Mouse (Mus musculus): ENCODE measurements around the gene Jph3. TPM values are rescaled to one million over a fixed set of nuclear protein-coding genes. Genes with fewer than 3 reads are reported as not detected.

Jph3 gene
- total and polyA plus RNA-seq, 2 experiments from 2014 or later, result 70.2 to 110 TPM

DNA sequence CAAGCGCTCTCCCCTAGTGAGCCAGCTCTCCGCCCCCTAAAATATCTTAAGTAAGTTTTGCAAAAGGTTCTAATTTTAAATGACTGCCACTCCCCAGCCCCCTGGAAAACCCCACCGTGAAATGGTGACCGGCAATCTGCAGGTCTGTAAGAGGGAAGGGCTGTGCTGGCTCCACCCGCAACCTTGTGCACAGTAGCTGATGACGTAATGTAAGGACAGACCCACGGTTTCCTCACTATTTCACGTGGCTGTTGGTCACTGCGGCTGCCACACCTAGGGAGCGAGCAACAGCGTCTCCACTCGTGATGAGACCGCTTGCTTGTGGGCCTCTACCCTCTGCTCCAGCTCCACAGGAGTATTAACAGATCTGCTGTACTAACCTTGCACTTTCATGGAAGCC lies 76.7 kb downstream of the Jph3 start:
- no peak overlapping the region for H3K27ac ChIP-seq (ENCODE audit: low read depth, low read length)
- peaks cover 32% of the 10 kb centered on the region for H3K36me3 ChIP-seq (ENCODE audit: insufficient read depth, low read length)
- H3K9me3 ChIP-seq (ENCODE audit: low read length), result no peaks in the 10 kb centered on the region
- H3K4me2 ChIP-seq (ENCODE audit: low read depth, low read length, poor library complexity, severe bottlenecking), result no peak overlapping the region
- H3K27me3 ChIP-seq (ENCODE audit: insufficient read depth, low read length), result no peaks in the 10 kb centered on the region
- 96% methylated on average over 13 of the region's 13 CpGs for WGBS
- no peak for TF ChIP-seq CTCF (IDR thresholded peaks at IDR 0.05)
- no peak overlapping the region for H3K9ac ChIP-seq (replicated peaks; ENCODE audit: low read length, poor library complexity, severe bottlenecking)
- H3K4me3 ChIP-seq (ENCODE audit: low read depth, low read length), result no peak overlapping the region
- ATAC-seq (ENCODE audit: low FRiP score) (no peak), DNase-seq (ENCODE audit: low spot score) (no peak)
- no peaks in the 10 kb centered on the region for H3K4me1 ChIP-seq (ENCODE audit: insufficient read depth, low read length)

DNA sequence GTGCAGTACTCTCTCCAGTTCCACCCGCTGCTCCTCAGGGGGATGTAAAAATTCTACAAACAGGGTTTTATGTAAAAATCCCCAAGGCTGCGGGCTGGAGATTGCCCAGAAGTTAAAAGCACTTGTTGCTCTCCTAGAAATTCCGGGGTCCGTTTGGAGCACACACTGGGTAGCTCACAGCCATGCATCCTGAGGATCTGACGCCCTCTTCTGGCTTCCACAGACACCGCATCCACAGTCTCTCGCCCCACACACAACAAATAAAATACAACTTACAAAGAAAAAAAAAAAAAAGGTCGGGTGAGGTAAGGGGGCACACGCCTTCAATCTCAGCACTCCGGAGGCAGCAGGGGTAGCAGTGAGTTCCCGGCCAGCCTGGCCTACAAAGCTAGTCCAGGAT lies 78.6 kb downstream of the Jph3 start:
- WGBS, result 80% methylated on average over 11 of the region's 11 CpGs
- ATAC-seq (ENCODE audit: low FRiP score), result no peak
- TF ChIP-seq CTCF (IDR thresholded peaks at IDR 0.05), result peak; percentile 31; the same call in 1 of the 2 replicates
- Histone ChIP-seq H3K27me3 (ENCODE audit: insufficient read depth, low read length) (no peaks in the 10 kb centered on the region), H3K4me2 (ENCODE audit: low read depth, low read length, poor library complexity, severe bottlenecking) (no peak overlapping the region), H3K9me3 (ENCODE audit: low read length) (no peaks in the 10 kb centered on the region), H3K27ac (ENCODE audit: low read depth, low read length) (no peak overlapping the region), H3K4me3 (ENCODE audit: low read depth, low read length) (no peak overlapping the region), H3K4me1 (ENCODE audit: insufficient read depth, low read length) (no peaks in the 10 kb centered on the region), H3K36me3 (ENCODE audit: insufficient read depth, low read length) (peaks cover 37% of the 10 kb centered on the region), H3K9ac (replicated peaks; ENCODE audit: low read length, poor library complexity, severe bottlenecking) (no peak overlapping the region)
- no peak for DNase-seq (ENCODE audit: low spot score)

DNA sequence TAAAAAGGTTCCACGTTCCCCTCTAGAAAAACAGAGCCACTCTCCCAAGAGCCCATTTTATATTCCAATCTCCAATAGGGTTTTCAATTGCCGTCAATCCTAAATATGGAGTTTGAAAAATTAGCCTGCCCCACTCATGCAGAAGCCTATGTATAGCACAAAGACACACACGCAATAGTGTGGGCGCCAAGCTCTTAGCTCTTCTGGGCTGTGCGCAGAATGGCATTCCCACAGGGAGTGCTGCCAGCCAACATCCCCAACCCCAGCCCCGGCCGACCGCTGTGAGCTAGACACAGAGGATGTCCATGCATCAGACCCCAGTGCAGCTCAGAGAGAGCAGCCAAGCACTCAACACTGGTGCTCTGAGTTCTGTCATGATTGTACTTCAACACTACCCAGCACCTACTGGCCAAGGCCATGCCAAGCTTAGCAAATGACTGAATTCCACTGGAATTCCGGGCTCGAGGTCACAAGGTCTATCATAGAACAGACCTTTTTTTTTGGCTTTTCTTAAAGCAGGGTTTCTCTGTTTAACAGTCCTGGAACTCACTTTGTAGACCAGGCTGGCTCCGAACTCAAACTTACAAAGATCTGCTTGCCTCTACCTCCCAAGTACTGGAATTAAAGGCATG lies 80.2 kb downstream of the Jph3 start:
- whole genome bisulfite sequencing, result 94% methylated on average over 11 of the region's 11 CpGs
- no peak overlapping the region for H3K4me3 ChIP-seq (ENCODE audit: low read depth, low read length)
- H3K36me3 ChIP-seq (ENCODE audit: insufficient read depth, low read length), result peaks cover 42% of the 10 kb centered on the region
- H3K27ac ChIP-seq (ENCODE audit: low read depth, low read length), result no peak overlapping the region
- H3K9me3 ChIP-seq (ENCODE audit: low read length), result no peaks in the 10 kb centered on the region
- H3K4me1 ChIP-seq (ENCODE audit: insufficient read depth, low read length), result no peaks in the 10 kb centered on the region
- H3K4me2 ChIP-seq (ENCODE audit: low read depth, low read length, poor library complexity, severe bottlenecking), result no peak overlapping the region
- ATAC-seq (ENCODE audit: low FRiP score) (no peak), DNase-seq (ENCODE audit: low spot score) (no peak)
- H3K9ac ChIP-seq (replicated peaks; ENCODE audit: low read length, poor library complexity, severe bottlenecking), result no peak overlapping the region
- no peak for TF ChIP-seq CTCF (IDR thresholded peaks at IDR 0.05)
- H3K27me3 ChIP-seq (ENCODE audit: insufficient read depth, low read length), result no peaks in the 10 kb centered on the region

DNA sequence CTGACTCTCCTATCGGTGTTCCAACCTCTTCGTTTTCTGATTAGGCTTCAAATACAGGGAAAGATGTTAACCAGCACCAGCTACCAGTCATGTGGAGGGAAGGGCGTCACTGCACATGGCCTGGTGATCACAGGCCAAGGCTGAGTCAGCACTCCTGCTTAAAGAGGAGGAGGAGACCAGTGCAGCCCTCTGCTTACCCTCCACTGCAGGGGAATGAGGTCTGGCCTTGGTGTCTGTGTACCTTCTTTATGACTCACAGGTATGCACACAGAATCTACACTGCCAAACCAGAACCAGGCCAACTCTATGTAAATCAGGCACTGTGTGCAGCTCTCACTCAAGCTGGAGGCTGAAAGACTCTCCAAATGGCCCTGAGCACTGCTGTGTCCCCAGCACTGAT lies 82.1 kb downstream of the Jph3 start:
- H3K9ac ChIP-seq (replicated peaks; ENCODE audit: low read length, poor library complexity, severe bottlenecking), result no peak overlapping the region
- 93% methylated on average over 3 of the region's 3 CpGs for WGBS
- ATAC-seq (ENCODE audit: low FRiP score) (no peak), DNase-seq (ENCODE audit: low spot score) (no peak)
- TF ChIP-seq CTCF (IDR thresholded peaks at IDR 0.05), result no peak
- no peak overlapping the region for H3K4me2 ChIP-seq (ENCODE audit: low read depth, low read length, poor library complexity, severe bottlenecking)
- no peaks in the 10 kb centered on the region for H3K9me3 ChIP-seq (ENCODE audit: low read length)
- no peak overlapping the region for H3K4me3 ChIP-seq (ENCODE audit: low read depth, low read length)
- H3K27me3 ChIP-seq (ENCODE audit: insufficient read depth, low read length), result no peaks in the 10 kb centered on the region
- no peaks in the 10 kb centered on the region for H3K4me1 ChIP-seq (ENCODE audit: insufficient read depth, low read length)
- no peak overlapping the region for H3K27ac ChIP-seq (ENCODE audit: low read depth, low read length)
- peaks cover 29% of the 10 kb centered on the region for H3K36me3 ChIP-seq (ENCODE audit: insufficient read depth, low read length)

DNA sequence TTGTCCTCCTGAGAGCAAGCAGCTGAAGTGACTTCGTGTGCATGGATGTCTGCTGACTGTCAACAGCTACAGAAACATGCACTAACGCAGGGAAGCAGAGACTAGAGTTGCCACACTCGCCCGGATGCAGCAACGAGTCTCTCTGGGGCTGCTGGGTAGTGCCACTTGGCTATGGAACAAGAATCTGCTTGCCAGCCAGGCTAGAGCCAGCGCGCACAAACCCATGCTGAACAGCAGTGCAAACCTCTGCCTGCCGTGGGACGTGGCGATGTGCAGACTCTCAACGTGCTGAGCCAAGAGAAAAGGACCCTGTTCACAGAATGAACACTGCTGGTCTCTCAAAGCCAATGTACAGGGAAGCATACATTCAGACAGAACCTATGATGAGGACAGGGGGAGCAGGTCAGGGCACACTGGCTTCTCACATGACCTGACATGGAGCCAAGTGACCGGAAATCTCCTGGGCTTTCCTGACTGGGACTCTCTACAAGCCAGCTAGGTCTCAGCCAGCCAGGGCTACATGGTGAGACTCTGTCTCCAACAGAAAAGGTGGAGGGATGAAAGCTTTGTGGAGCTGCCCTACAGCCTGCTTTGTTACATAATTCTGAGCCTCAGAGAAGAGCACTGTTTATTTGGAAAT lies 82.6 kb downstream of the Jph3 start:
- no peaks in the 10 kb centered on the region for H3K4me1 ChIP-seq (ENCODE audit: insufficient read depth, low read length)
- no peaks in the 10 kb centered on the region for H3K9me3 ChIP-seq (ENCODE audit: low read length)
- WGBS, result 93% methylated on average over 12 of the region's 12 CpGs
- ATAC-seq (ENCODE audit: low FRiP score) (no peak), DNase-seq (ENCODE audit: low spot score) (no peak)
- no peak overlapping the region for H3K27ac ChIP-seq (ENCODE audit: low read depth, low read length)
- peaks cover 29% of the 10 kb centered on the region for H3K36me3 ChIP-seq (ENCODE audit: insufficient read depth, low read length)
- TF ChIP-seq CTCF (IDR thresholded peaks at IDR 0.05), result no peak
- H3K9ac ChIP-seq (replicated peaks; ENCODE audit: low read length, poor library complexity, severe bottlenecking), result no peak overlapping the region
- H3K27me3 ChIP-seq (ENCODE audit: insufficient read depth, low read length), result no peaks in the 10 kb centered on the region
- H3K4me2 ChIP-seq (ENCODE audit: low read depth, low read length, poor library complexity, severe bottlenecking), result no peak overlapping the region
- no peak overlapping the region for H3K4me3 ChIP-seq (ENCODE audit: low read depth, low read length)

DNA sequence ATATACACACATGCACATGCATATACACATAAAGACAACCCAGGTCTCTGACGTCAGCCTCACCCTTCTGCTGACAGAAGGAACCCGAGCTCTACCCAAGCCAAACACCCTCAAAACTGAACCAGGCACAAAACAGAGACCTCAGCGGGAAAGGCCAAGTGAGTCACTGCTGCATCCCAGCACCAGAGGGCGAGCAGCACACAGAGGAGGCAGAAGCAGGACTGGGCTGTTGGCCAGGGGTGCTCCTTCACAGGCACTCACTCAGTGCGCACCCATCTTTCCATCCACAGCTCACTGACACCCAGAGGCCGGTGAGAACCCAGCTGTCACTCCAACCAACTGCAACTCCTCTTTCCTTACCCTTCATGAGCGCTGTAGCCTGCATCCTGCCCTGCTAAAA lies 88.8 kb downstream of the Jph3 start:
- no peak overlapping the region for H3K4me2 ChIP-seq (ENCODE audit: low read depth, low read length, poor library complexity, severe bottlenecking)
- H3K4me3 ChIP-seq (ENCODE audit: low read depth, low read length), result no peak overlapping the region
- 84% methylated on average over 7 of the region's 7 CpGs for WGBS
- H3K9me3 ChIP-seq (ENCODE audit: low read length), result no peaks in the 10 kb centered on the region
- ATAC-seq (ENCODE audit: low FRiP score) (no peak), DNase-seq (ENCODE audit: low spot score) (no peak)
- H3K4me1 ChIP-seq (ENCODE audit: insufficient read depth, low read length), result no peaks in the 10 kb centered on the region
- H3K36me3 ChIP-seq (ENCODE audit: insufficient read depth, low read length), result peaks cover 28% of the 10 kb centered on the region
- H3K9ac ChIP-seq (replicated peaks; ENCODE audit: low read length, poor library complexity, severe bottlenecking), result no peak overlapping the region
- H3K27ac ChIP-seq (ENCODE audit: low read depth, low read length), result no peak overlapping the region
- no peaks in the 10 kb centered on the region for H3K27me3 ChIP-seq (ENCODE audit: insufficient read depth, low read length)
- 0 out of 2 replicates have a peak, but pooled peaks have one; percentile 2 for TF ChIP-seq CTCF (IDR thresholded peaks at IDR 0.05)
